Mouse (Mus musculus): ENCODE measurements around the gene Rorb.

Rorb gene

DNA sequence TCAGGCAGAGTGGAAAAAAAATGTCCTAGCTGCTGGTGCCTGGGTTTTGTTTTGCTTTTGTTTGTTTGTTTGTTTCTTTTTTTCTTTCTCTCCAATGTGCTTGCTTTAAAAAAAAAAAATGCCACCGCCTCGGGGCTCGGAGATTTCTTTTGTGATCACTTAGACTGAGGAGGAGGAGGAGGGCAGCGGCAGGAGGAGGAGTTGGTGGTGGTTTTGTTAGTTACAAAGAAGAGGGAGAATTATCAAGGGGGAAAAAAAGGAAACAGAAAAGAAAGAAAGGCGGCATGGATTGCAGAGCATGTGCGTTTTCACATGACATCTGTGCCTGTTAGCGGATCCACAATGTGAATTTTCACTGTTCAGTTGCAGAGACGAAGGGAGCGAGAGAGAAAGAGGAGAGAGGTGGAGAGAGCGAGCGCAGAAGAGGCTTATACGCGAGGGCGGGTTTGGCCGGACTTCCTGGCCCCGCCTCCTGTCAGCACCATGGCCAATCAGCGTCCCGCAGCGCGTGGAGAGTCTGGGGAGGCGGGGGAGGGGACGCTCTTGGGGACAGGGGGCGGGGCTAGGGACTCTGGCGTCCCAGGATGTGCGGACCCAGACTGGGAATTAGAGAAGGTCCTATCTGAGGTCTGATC, at the start of gene Rorb:
TSS of gene Rorb (minus strand) at position 404 of the 635 bp plus-strand sequence.
- DNase-seq (ENCODE audit: low spot score) = no peak

- no peak for DNase-seq (ENCODE audit: low spot score)
These were observed 37.9 kb upstream of the Rorb start for GRCm38 (mm10) chr19:19148847-19149246.

DNA sequence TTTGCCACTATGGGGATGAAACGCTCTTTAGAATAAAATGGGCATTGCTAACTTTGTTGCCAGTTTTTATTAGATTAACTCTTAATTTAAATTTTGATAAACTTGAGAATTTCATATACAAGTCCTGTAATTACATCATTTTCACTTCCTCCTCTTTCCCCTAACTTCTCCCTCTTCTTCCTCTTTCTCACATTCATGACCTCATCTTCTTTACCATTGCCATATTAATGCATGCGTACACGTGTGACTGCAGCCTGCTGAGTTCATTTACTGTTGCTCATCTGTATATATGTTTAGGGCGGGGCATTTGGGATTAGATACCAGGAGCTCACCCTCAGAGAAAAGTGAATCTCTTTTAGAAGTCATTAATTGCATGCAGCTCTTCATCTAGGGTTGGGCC, 33.5 kb upstream of the Rorb start:
- no peak for DNase-seq (ENCODE audit: low spot score)

DNA sequence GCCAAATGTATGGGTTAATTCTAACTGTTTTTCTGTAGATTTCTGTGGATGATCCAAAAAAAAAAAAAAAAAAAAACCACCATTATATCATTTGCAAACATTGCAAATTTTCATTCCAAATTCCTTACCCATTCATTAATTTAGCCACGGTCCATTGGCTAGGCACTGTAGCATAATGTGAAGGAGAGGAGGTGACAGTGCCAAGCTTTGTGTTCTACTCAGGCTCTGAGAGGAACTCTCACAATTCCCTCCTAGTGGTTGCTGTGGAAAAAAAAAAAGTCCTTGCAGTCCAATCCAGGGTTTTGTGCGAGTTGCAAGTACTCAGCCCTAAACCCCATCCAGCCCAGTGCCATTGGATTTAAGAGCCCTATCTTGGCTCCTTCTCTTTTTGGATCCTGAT, 25.9 kb upstream of the Rorb start:
- DNase-seq (ENCODE audit: low spot score) = no peak

- DNase-seq (ENCODE audit: low spot score) = no peak
These were observed 24.8 kb upstream of the Rorb start for GRCm38 (mm10) chr19:19135838-19136237.

- no peak for DNase-seq (ENCODE audit: low spot score)
These were observed 11.3 kb upstream of the Rorb start for GRCm38 (mm10) chr19:19122324-19122723.

DNA sequence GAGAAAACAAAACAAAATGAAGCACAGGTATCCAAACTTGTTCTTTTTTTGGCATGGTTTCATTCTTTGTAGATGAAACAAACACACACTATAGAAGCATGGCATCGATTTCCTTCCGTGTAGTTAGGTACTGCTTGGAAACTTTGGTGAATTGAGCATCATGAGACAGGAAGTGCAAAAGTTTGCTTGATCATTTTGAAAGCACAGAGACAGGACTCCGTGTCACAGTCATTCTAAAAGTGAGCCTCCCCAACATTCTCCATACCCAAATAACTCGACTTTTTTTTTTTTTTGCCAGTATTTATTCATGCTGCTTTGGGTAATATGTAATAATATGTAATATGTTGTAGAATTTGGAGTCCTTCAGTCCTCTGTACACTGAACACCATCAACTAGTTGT, 1.2 kb upstream of the Rorb start:
- DNase-seq (ENCODE audit: low spot score) = no peak

- no peak for DNase-seq (ENCODE audit: low spot score)
These were observed 603 bp upstream of the Rorb start for GRCm38 (mm10) chr19:19111428-19112170.

DNA sequence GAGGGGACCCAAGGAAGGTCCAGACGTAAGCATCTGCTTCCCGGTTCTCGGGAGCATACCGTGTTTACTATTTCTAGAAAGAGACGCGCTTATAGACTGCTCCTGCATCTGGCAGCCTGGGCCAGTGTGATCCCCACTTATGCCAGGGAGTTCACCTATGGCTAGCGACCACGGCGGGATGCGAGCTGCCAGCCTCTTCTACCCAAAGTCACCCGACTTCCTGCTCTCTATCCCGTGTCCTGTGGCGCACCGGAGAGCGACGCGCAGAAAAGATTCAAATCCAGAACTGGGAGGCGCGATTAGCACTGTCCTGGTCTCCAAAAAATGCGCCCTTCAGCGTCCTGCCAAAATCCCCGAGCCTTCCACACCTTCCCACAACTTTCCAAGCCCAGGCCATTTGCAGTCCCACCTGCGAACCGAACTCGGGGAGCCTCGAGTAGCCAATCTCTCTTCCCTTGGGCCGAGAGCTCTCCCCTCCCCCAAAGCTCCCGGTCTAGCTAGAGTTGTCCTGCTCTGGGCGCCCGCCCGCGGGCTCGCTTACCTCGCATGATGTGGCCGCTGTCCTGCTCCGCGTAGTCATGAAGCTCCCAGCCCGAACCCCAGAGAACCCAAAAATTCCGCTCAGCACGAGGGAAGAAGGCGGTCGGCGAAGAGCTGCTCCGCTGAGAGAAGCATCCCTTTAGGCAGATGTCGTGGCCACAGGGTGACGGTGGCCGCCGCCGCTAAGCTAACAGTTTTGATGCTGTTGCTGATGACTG, 806 bp downstream of the Rorb start:
- no peak for DNase-seq (ENCODE audit: low spot score)

DNA sequence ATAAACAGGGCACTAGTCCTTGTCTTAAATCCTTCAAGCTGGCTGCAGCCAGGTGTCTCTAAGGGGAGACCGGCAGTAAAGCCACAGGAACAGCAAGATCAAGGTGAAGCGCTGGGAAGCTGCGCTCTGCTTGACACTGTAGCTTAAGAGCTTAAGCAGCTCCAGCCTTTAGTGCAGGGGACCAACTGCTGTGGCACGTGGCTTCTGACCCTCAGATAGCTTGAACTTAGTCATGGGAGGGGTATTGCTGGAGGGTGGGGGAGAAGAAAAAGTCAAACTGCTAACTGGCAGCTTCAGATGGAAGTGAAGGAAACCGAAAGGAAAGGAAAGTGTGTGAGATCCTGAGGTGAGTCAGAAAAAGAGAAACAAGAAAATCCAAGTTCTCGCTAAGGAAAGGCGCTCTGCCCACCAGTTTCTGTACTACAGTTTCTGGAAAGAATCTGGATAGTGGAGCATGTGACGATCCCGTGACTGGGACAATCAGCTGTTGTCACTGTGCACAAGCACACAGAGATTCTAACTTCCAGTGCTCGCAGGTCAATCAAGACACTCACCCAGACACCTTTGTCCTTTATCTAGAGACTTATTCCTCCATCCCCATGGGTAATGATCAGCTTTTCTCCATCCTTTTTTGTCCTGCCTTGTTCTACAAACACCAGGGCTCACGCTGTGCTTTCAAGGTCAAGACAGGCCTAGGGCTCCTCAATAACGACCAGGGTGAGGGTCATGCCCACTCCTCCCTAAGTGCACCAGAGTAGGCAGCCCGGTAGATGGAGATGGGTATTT, 2.2 kb downstream of the Rorb start:
- no peak for DNase-seq (ENCODE audit: low spot score)

DNA sequence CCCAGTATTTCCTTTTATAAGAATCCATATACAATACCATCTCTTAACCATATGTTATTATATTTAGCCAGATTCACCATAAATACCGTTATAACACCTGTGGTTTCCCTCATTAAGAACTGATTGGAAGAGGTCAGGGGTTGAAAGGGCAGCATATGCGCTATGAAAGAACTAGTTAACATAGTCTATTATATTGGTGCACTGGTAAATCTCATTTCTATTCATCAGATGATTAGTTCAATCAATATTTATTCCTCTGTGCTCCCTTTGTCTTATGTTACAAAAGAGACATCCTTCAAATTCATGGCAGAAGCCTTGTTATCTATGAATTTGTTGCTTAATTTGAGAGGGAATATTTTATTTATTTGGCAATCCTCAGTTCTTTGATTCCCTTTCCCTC, 6.4 kb downstream of the Rorb start:
- DNase-seq (ENCODE audit: low spot score) = no peak

DNA sequence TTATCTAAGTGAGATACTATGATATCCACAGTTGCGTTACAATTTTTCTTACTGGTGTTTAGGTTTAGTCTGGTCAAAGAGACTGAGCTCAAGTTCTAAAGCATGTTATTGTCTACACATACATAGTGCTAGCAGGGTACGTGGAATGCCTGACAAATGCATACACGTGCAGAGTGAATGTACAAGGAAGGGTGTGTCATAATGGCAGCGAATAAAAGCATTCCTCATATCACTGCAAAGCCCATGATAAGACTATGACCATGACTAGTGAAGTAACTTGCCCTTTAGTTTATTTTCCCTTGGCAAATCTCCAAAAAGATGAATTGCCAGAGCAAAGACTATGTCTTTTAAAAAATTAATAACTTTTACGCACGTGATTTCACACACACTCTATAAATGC, 13.8 kb downstream of the Rorb start:
- no peak for DNase-seq (ENCODE audit: low spot score)

DNA sequence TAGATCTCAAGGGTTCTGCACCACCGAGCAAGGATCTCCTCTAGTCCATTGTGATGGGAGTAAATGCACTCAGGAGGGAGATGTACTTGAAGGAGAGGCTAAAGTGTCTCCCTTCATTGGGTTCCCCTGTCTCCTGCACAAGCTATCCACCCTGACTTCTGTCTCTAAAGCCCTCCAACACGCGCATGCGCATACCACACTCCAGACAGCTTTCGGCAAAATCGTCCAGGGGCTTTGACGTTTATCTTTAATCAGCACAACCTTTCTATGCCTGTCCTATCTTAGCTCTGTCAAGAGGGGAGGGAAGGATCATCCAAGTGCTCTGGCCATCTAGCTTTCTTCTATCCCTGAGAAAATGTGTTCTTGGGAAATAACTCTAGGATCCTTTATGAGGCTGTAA, 21.6 kb downstream of the Rorb start:
- no peak for DNase-seq (ENCODE audit: low spot score)

DNA sequence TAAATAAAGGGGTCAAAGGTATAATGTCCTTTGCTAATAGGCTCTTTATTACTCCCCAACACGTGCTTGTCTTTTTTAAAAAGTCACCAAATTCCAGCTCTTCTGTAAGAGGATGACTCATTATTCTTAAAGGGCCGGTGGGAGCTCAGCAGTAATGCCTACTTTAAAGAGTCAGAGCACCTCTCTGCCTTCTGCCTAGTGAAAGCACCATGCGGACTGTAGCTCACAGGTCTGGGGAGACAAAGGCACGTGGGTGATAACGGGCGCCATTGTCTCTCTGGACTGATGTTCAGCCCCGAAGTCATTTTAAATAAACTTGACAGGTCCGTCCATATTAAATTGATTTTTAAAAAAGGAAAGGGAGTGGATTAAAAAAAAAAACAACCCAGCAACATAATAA, 33.1 kb downstream of the Rorb start:
- DNase-seq (ENCODE audit: low spot score) = no peak

- DNase-seq (ENCODE audit: low spot score) = no peak
These were observed 36.2 kb downstream of the Rorb start for GRCm38 (mm10) chr19:19074756-19075155.

- no peak for DNase-seq (ENCODE audit: low spot score)
These were observed 52.1 kb downstream of the Rorb start for GRCm38 (mm10) chr19:19058710-19059398.

DNA sequence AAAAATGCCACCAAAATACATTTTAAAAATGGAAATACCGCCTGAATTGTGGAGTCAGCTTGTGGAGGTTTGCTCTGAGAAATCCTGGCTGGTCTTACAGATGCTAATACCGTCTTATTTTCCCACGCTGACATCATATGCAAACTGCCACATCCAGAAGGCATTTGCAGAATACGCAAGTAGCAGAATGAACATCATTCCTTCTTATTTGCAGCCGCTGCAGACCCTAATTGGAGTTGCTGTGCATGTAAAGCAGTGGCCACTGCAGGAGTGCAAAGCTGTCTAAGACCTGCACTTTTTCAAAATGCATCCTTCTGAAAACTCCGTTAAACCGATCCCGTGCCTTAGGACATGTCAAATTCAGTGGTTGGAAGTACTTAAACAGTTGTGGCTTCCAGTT, 52.8 kb downstream of the Rorb start:
- DNase-seq (ENCODE audit: low spot score) = no peak

DNA sequence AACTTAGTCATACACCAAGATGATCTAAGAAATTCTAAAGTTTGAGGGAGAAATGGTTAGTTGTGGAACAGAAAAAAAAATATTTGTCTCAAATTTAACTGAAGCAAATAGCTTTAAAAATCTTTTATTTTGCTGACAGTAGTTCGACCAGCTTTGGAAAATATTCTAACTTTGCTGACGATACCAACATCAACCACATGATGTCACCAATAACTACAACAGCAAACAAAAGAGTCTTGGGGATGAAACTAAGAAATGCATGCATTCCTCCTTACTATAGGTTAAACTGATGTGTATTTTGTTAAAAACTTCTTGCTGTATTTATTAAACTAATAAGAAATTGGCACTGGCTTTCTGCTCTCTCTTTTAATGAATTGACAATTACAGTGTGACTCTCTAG, 67.9 kb downstream of the Rorb start:
- no peak for DNase-seq (ENCODE audit: low spot score)

DNA sequence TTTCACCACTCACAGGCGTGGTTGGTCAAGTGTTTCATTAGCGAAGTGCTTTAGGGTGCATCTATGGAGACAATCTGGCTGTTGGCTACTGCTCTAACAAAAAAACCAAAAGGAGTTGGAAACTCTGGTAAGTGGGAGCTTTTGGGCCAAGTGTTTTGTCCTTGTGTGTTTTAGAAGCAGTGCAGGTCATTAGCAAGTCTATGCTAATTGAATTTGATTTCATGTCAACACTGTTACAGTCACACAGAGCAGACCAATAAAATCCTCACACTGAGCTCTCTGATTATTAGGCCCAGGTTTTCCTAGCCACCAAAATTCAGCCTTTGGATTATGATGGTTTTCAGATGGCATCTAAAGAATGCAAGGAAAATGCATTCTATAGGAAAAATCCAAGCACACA, 70.2 kb downstream of the Rorb start:
- no peak for DNase-seq (ENCODE audit: low spot score)

DNA sequence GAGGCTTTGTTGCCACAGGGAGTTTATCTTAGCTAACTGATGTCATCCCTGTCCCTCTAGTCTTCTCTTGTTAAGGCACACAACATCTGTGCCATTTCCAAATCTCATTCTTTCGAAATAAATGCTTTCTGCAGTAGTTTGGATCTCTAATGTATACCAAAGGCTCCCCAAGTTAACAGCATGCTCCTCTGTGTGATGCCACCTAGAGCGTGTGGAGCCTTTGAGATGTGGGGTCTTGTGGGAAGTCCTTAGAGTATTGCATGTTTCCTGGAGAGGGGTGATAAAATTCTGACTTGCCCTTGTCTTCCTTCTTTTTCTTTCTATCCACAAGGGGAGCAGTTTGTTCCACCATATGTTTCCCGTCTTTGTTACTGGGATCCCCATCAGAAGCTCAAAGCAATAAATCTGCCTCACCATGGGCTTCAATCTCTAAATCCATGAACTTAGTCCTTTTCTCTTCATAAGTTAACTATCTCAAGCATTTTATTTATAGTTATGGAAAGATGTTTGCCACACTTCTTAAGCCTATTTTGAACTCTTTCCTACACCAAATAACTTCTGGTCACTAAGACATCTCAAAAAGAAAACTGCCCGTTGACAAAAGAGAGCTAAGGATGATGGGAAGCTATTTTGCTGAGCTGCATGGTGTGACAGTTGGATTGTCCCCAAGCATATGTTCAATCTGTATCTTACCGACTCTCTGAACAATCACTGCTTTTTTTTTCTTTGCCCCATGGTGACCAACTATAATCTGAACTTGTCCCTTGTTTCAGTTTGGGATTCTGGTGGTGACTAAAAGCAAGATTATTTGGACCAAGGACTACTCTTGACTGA, 76.3 kb downstream of the Rorb start:
- DNase-seq (ENCODE audit: low spot score) = no peak

GRCm38 (mm10) chr19:19033974-19034373, 77.0 kb downstream of the Rorb start:
- no peak for DNase-seq (ENCODE audit: low spot score)
